Mouse (Mus musculus) adipocyte (in vitro differentiated cells): Measurements from ENCODE around the gene Tmcc3.

Experiments
- DNase-seq: peaks from one replicate; pipeline ENCODE4 v3.0.0-alpha.2; 2016; ENCODE audit warnings: low spot score

Tmcc3 gene

GRCm38 (mm10) chr10:94360664-94361063 lies 48.9 kb downstream of the Tmcc3 start:
- DNase-seq, result no peak

- no peak for DNase-seq
Measured at GRCm38 (mm10) chr10:94371293-94371692, 59.5 kb downstream of the Tmcc3 start.

- no peak for DNase-seq
Measured at GRCm38 (mm10) chr10:94376941-94377340, 65.2 kb downstream of the Tmcc3 start.

GRCm38 (mm10) chr10:94377844-94378243 lies 66.1 kb downstream of the Tmcc3 start:
- no peak for DNase-seq

- DNase-seq, result no peak
Measured at GRCm38 (mm10) chr10:94378383-94378782, 66.6 kb downstream of the Tmcc3 start.

- no peak for DNase-seq
Measured at GRCm38 (mm10) chr10:94380082-94380481, 68.3 kb downstream of the Tmcc3 start.

GRCm38 (mm10) chr10:94380662-94381392 lies 69.1 kb downstream of the Tmcc3 start:
- no peak for DNase-seq

- no peak for DNase-seq
Measured at GRCm38 (mm10) chr10:94381393-94381740, 69.6 kb downstream of the Tmcc3 start.

- no peak for DNase-seq
Measured at GRCm38 (mm10) chr10:94382618-94383017, 70.9 kb downstream of the Tmcc3 start.

GRCm38 (mm10) chr10:94383565-94383964 lies 71.8 kb downstream of the Tmcc3 start:
- no peak for DNase-seq

- no peak for DNase-seq
Measured at GRCm38 (mm10) chr10:94389219-94389618, 77.5 kb downstream of the Tmcc3 start.

- DNase-seq, result no peak
Measured at GRCm38 (mm10) chr10:94391049-94391448, 79.3 kb downstream of the Tmcc3 start.

GRCm38 (mm10) chr10:94394286-94394685 lies 82.5 kb downstream of the Tmcc3 start:
- DNase-seq, result no peak

- peak; percentile 14 for DNase-seq
Measured at GRCm38 (mm10) chr10:94397833-94398596, 86.3 kb downstream of the Tmcc3 start.

- no peak for DNase-seq
Measured at GRCm38 (mm10) chr10:94400895-94401294, 89.1 kb downstream of the Tmcc3 start.

GRCm38 (mm10) chr10:94405456-94405855 lies 93.7 kb downstream of the Tmcc3 start:
- DNase-seq, result peak; percentile 42

GRCm38 (mm10) chr10:94406821-94407220 lies 95.1 kb downstream of the Tmcc3 start:
- DNase-seq, result peak; percentile 41

GRCm38 (mm10) chr10:94408356-94409146 lies 96.8 kb downstream of the Tmcc3 start:
- DNase-seq, result peak; percentile 85

GRCm38 (mm10) chr10:94409661-94410060 lies 97.9 kb downstream of the Tmcc3 start:
- DNase-seq, result no peak

- DNase-seq, result no peak
Measured at GRCm38 (mm10) chr10:94411594-94411993, 99.8 kb downstream of the Tmcc3 start.

GRCm38 (mm10) chr10:94413770-94414651 lies 102.3 kb downstream of the Tmcc3 start:
- DNase-seq, result peak; percentile 80
